In genomic region chr1:131096803-131097699, GRCm38 (mm10) we compare ENCODE assay signal across 8 mouse cellular contexts. TPM values are rescaled to one million over a fixed set of nuclear protein-coding genes. Genes with fewer than 3 reads are reported as not detected.
DNase-seq lines count a peak whose midpoint lies in the region; ATAC-seq lines count a peak whose summit lies in the region.

No protein-coding gene starts in this region.

- H3K4me3 ChIP-seq in liver, embryonic 12.5 days = peak overlapping the region; percentile 80

- H3K27ac ChIP-seq in liver, embryonic 12.5 days = peak overlapping the region; percentile 64

- H3K9me3 ChIP-seq in liver, embryonic 12.5 days (replicated peaks) = no peaks in the 10 kb centered on the region

- peak; percentile 53 for ATAC-seq in liver, embryonic 12.5 days
- ATAC-seq in monocyte, adult 5-6 weeks (replicated peaks; ENCODE audit: insufficient number of reproducible peaks, low FRiP score, low TSS enrichment, poor library complexity, severe bottlenecking) = peak; percentile 70

- DNase-seq in spleen, adult 18-20 months = peak; percentile 39 to 57
- DNase-seq in spleen, adult 12 weeks (ENCODE audit: low spot score) = no peak
- peak; percentile 59 to 64 for DNase-seq in cerebellum, postnatal 25 days
- DNase-seq in gastrocnemius, postnatal 25 days = peak; percentile 77
- DNase-seq in induced T-regulatory cell, adult 2 months (ENCODE audit: low read depth) = peak; percentile 77
- peak; percentile 76 for DNase-seq in testis, postnatal 10 days (ENCODE audit: low spot score)

- peak overlapping the region; percentile 96 for H3K4me2 ChIP-seq in liver, embryonic 12.5 days

- 0 out of 2 replicates have a peak, but pooled peaks cover 4% of the 10 kb centered on the region for H3K27me3 ChIP-seq in liver, embryonic 12.5 days (replicated peaks)

- no peaks in the 10 kb centered on the region for H3K36me3 ChIP-seq in liver, embryonic 12.5 days

- H3K9ac ChIP-seq in liver, embryonic 12.5 days = peak overlapping the region; percentile 83

- under 1% methylated on average over 81 of the region's 98 CpGs for WGBS in liver, embryonic 12.5 days (ENCODE audit: insufficient replicate concordance)

- H3K4me1 ChIP-seq in liver, embryonic 12.5 days = peaks cover 56% of the 10 kb centered on the region

RNA-seq across cellular contexts. Expression of gene Mapkapk2, which starts 0.6 kb away (rescaled TPM):
- total RNA-seq in gastrocnemius, postnatal 25 days (2021) = 100 to 1,000 TPM; 193 to 219 TPM
- 25.7 and 27.0 TPM in 2 replicates for polyA plus RNA-seq in liver, embryonic 12.5 days (2016; fragmentation: Nextera tagmentation; extraction: Ambion mirVana)
- total RNA-seq in monocyte, adult 5-6 weeks (2017) = 205 to 262 TPM (median 212 TPM) in 3 replicates

RNA-seq across cellular contexts. Expression of gene Dyrk3, which starts 41.1 kb away (rescaled TPM):
- not detected for total RNA-seq in gastrocnemius, postnatal 25 days (2021)
- 17.6 and 17.7 TPM in 2 replicates for polyA plus RNA-seq in liver, embryonic 12.5 days (2016; fragmentation: Nextera tagmentation; extraction: Ambion mirVana)
- 0.67 to 5.1 TPM (median 0.68 TPM) in 3 replicates for total RNA-seq in monocyte, adult 5-6 weeks (2017)

RNA-seq across cellular contexts. Expression of gene Eif2d, which starts 55.9 kb away (rescaled TPM):
- 10 to 100 TPM; 25.8 to 30.0 TPM for total RNA-seq in gastrocnemius, postnatal 25 days (2021)
- polyA plus RNA-seq in liver, embryonic 12.5 days (2016; fragmentation: Nextera tagmentation; extraction: Ambion mirVana) = 42.2 and 42.6 TPM in 2 replicates
- total RNA-seq in monocyte, adult 5-6 weeks (2017) = 4.0 to 11.8 TPM (median 9.0 TPM) in 3 replicates
